Mouse (Mus musculus): ENCODE results near the gene Tjap1.

DNA sequence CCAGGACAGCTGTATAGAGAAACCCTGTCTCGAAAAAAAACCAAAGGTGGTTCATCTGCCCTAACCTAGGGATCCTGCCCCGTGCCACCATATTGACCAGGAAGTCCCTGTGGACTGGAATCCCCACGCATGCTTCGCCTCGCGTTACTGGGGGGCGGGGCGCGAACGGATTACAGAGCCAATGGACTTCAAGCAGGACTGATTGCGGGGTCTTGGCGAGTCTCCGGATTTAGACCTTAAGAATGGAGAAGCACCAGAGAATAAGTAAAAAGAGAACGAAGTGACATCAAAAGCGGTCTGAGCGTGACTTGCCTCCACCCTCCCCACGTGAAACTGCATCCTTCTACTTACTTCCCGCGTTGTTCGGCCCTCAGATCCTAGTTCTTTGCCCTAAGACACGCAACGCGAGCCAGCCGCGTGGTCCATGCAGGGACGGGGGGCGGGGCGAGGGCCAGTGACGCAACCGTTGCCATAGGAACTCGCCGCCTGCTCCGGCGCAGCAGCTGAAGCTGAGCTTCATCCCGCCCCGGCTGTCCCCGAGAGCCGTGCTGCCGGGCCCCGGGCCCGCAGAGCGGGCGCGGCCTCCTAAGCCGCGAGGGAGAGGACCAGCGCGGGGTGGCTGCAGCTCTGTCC is 29.3 kb downstream of the Tjap1 start, which contains the start of gene Lrrc73:
- no peak for TF ChIP-seq FLI1 (IDR thresholded peaks at IDR 0.05; ENCODE audit: low read length)
- no peak for TF ChIP-seq GATA1 (IDR thresholded peaks at IDR 0.05; ENCODE audit: borderline replicate concordance, low read length)
